Mouse (Mus musculus) limb, embryonic 11.5 days (tissue): ENCODE results near the gene Ppm1j. TPM values are rescaled to one million over a fixed set of nuclear protein-coding genes. Genes with fewer than 3 reads are reported as not detected.
A peak's percentile ranks its signal among the peaks of the same experiment; 100 is the strongest.
"Not testable (repeated sequence)": the region's sequence is repeated elsewhere in the genome, so short reads cannot be mapped to it uniquely, and the experiment has no call there.

ENCODE experiments used
- ATAC-seq: fragments of 200-750 bp; cut with Nextera tagmentation; 2 replicates; pipeline ENCODE4 v1.8.0; 2017; ENCODE audit warnings: low read depth; ENCODE audit not compliant: insufficient number of reproducible peaks, low FRiP score, low TSS enrichment
- DNase-seq: peaks from one replicate; pipeline ENCODE4 v3.0.0-alpha.2; 2015; ENCODE audit warnings: low spot score
- H3K27ac ChIP-seq: fragments of 300-500 bp; sonication (generic); replicated peaks from 2 replicates; pipeline ENCODE4 v1.5.1; 2014; ENCODE audit warnings: low read depth, mild to moderate bottlenecking, low read length
- H3K27me3 ChIP-seq: fragments of 300-500 bp; sonication (generic); 2 replicates; pipeline ENCODE4 v1.6.1; 2014; ENCODE audit warnings: mild to moderate bottlenecking, low read length, mixed read lengths; ENCODE audit not compliant: control insufficient read depth, insufficient read depth
- H3K36me3 ChIP-seq: fragments of 300-500 bp; sonication (generic); 2 replicates; pipeline ENCODE4 v1.6.1; 2014; ENCODE audit warnings: mild to moderate bottlenecking, low read length, moderate library complexity, mixed read lengths; ENCODE audit not compliant: control insufficient read depth, insufficient read depth
- H3K4me1 ChIP-seq: fragments of 300-500 bp; sonication (generic); 2 replicates; pipeline ENCODE4 v1.6.1; 2014; ENCODE audit warnings: low read length, mixed read lengths; ENCODE audit not compliant: control insufficient read depth, insufficient read depth
- H3K4me2 ChIP-seq: fragments of 300-500 bp; sonication (generic); 2 replicates; pipeline ENCODE4 v1.6.1; 2014; ENCODE audit warnings: low read depth, mild to moderate bottlenecking, moderate library complexity; ENCODE audit not compliant: severe bottlenecking
- H3K4me3 ChIP-seq: fragments of 300-500 bp; sonication (generic); 2 replicates; pipeline ENCODE4 v1.5.1; 2014; ENCODE audit warnings: low read depth, low read length
- H3K9ac ChIP-seq: fragments of 300-500 bp; sonication (generic); 2 replicates; pipeline ENCODE4 v1.6.1; 2014; ENCODE audit warnings: mild to moderate bottlenecking, low read length
- H3K9me3 ChIP-seq: fragments of 300-500 bp; sonication (generic); 2 replicates; pipeline ENCODE4 v1.6.1; 2016; ENCODE audit warnings: low read length; ENCODE audit not compliant: control insufficient read depth
- WGBS: fragments of 180-500 bp; shearing (Covaris S2); extraction: QIAGEN DNeasy Blood & Tissue Kit; methylation state at CpG from one replicate; pipeline ENCODE4 v1.1.7; 2014; 5-methylcytosine and 5-hydroxymethylcytosine counted together
- polyA plus RNA-seq: library from polyadenylated mRNA; unstranded; fragments of >200 nt; fragmentation: Nextera tagmentation; extraction: Ambion mirVana; gene quantifications from 2 replicates; pipeline ENCODE4 v1.2.1, GENCODE M21; 2014

Gene Ppm1j
- polyA plus RNA-seq, 1 experiment from 2014 or later, result 1.8 TPM

GRCm38 (mm10) chr3:104758869-104759268 lies 22.0 kb upstream of the Ppm1j start:
- H3K36me3 ChIP-seq, result no peaks in the 10 kb centered on the region
- WGBS, result 10% methylated on average over 5 of the region's 5 CpGs
- ATAC-seq, result 0 out of 2 replicates have a peak, but pooled peaks have one; percentile 15
- no peaks in the 10 kb centered on the region for H3K9me3 ChIP-seq
- H3K27me3 ChIP-seq, result no peaks in the 10 kb centered on the region
- no peaks in the 10 kb centered on the region for H3K4me1 ChIP-seq
- H3K9ac ChIP-seq, result peak overlapping the region; percentile 59; the same call in 1 of the 2 replicates
- H3K4me3 ChIP-seq, result peak overlapping the region; percentile 26
- DNase-seq, result no peak
- H3K4me2 ChIP-seq, result peak overlapping the region; percentile 47
- H3K27ac ChIP-seq, result no peak overlapping the region

GRCm38 (mm10) chr3:104762103-104762863 lies 18.6 kb upstream of the Ppm1j start:
- not testable (repeated sequence) for H3K4me3 ChIP-seq, H3K4me2 ChIP-seq

DNA sequence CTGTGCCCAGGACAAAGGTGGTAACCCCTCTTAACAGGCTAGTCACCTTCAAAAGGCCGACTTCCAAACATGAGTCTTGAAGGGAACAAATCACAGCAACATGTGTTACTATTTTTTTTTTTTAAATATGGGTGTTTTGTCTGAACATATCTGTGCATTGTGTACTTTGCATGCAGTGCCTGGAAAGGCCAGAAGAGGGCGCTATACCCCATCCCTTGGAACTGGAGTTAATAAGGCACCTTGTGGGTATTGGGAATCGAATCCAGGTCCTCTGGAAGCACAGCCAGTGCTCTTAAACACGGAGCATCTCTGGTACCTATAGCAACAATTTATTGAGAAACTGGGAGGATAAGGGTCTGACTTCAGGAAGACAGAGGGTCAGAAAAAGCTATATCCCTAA lies 15.8 kb upstream of the Ppm1j start:
- Histone ChIP-seq H3K9me3 (no peaks in the 10 kb centered on the region), H3K4me3 (no peak overlapping the region), H3K4me2 (no peak overlapping the region), H3K4me1 (peaks cover 2% of the 10 kb centered on the region; the same call in 1 of the 2 replicates), H3K9ac (no peak overlapping the region), H3K27ac (no peak overlapping the region), H3K36me3 (no peaks in the 10 kb centered on the region), H3K27me3 (no peaks in the 10 kb centered on the region)
- ATAC-seq (no peak), DNase-seq (peak; percentile 68)
- WGBS, result 28% methylated on average over 4 of the region's 4 CpGs

More at GRCm38 (mm10) chr3:104762103-104762863, 18.6 kb upstream of the Ppm1j start:
- H3K27me3 ChIP-seq, H3K4me1 ChIP-seq, H3K9ac ChIP-seq, H3K36me3 ChIP-seq, H3K9me3 ChIP-seq, DNase-seq, ATAC-seq, H3K27ac ChIP-seq: not testable (repeated sequence)
- WGBS, result 25% methylated on average over 19 of the region's 20 CpGs

DNA sequence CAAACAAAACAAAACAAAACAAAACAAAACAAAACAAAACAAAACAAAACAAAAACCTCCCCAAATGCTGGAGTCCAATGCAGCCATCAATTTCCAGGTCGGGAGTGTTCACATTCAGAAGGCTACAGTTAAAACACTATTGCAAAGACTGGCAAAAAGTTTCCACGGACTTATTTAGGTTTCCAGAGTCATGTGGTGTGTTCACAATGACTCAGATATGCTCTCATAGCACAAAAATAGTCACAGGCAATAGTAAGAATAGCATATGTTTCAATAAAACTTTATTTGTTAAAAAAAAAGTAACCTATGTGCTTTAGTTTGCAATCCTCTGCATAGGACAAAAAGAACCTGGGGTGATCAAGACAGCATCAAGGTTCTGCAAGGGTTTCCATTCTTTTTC lies 13.7 kb upstream of the Ppm1j start:
- peaks cover 16% of the 10 kb centered on the region for H3K4me1 ChIP-seq
- H3K9me3 ChIP-seq, result no peaks in the 10 kb centered on the region
- DNase-seq, result no peak
- H3K4me3 ChIP-seq, result no peak overlapping the region
- no peak overlapping the region for H3K27ac ChIP-seq
- ATAC-seq, result no peak
- H3K9ac ChIP-seq, result no peak overlapping the region
- H3K27me3 ChIP-seq, result no peaks in the 10 kb centered on the region
- no peaks in the 10 kb centered on the region for H3K36me3 ChIP-seq
- 67% methylated on average over 2 of the region's 2 CpGs for WGBS
- H3K4me2 ChIP-seq, result no peak overlapping the region

DNA sequence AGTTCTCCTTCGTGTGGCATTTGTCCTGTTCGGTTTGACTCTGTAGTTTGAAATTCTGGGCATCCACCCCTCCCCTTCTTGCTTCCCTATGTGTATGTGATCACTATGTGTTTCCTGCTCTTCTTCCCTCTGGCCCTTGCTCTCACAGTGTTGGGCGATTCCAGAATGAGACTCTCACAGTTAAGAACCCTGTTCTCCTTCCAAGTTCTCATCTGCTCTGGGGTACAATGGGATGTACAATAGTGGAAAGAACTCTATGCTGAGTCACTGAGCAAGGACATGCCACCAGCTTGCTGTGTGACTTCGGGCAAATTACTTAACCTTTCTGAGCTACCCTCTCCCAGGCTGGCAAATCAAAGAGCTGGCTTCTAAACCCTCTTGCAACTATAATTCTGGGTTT lies 13.1 kb upstream of the Ppm1j start:
- H3K36me3 ChIP-seq, result no peaks in the 10 kb centered on the region
- no peak overlapping the region for H3K9ac ChIP-seq
- DNase-seq (no peak), ATAC-seq (no peak)
- no peak overlapping the region for H3K27ac ChIP-seq
- H3K27me3 ChIP-seq, result no peaks in the 10 kb centered on the region
- WGBS, result 76% methylated on average over 4 of the region's 4 CpGs
- H3K4me1 ChIP-seq, result peaks cover 16% of the 10 kb centered on the region
- no peaks in the 10 kb centered on the region for H3K9me3 ChIP-seq
- H3K4me3 ChIP-seq, result no peak overlapping the region
- no peak overlapping the region for H3K4me2 ChIP-seq

DNA sequence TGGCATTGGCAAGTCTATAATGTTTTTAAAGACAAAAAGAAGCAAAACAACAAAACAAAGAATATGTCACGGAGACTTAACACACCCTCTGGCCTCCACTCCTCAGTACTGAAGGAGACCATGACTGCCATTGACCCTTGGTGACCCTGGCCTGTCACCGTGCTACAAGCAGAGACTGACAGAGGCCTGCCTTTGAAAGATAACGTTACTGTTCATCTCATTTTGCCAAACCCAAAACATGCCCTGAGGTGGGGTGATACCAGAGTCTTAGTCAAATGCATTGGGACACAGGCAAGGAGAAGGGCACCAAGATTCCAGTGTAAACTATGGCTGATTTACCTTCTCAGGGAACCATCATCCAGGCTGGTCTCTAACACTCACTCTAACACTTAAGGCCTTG lies 11.7 kb upstream of the Ppm1j start:
- H3K27ac ChIP-seq, result no peak overlapping the region
- H3K4me1 ChIP-seq, result peaks cover 20% of the 10 kb centered on the region
- DNase-seq (no peak), ATAC-seq (no peak)
- no peak overlapping the region for H3K4me3 ChIP-seq
- no peaks in the 10 kb centered on the region for H3K27me3 ChIP-seq
- no peaks in the 10 kb centered on the region for H3K9me3 ChIP-seq
- WGBS, result 65% methylated on average over 3 of the region's 3 CpGs
- H3K9ac ChIP-seq, result no peak overlapping the region
- H3K4me2 ChIP-seq, result no peak overlapping the region
- H3K36me3 ChIP-seq, result no peaks in the 10 kb centered on the region

GRCm38 (mm10) chr3:104770035-104770434 lies 10.8 kb upstream of the Ppm1j start:
- ATAC-seq (no peak), DNase-seq (peak; percentile 65)
- H3K9me3 ChIP-seq, result no peaks in the 10 kb centered on the region
- H3K4me2 ChIP-seq, result no peak overlapping the region
- H3K4me1 ChIP-seq, result peaks cover 20% of the 10 kb centered on the region
- H3K4me3 ChIP-seq, result no peak overlapping the region
- no peak overlapping the region for H3K9ac ChIP-seq
- H3K36me3 ChIP-seq, result no peaks in the 10 kb centered on the region
- 61% methylated on average over 10 of the region's 10 CpGs for WGBS
- H3K27ac ChIP-seq, result peak overlapping the region; percentile 66; the same call in 1 of the 2 replicates
- no peaks in the 10 kb centered on the region for H3K27me3 ChIP-seq

DNA sequence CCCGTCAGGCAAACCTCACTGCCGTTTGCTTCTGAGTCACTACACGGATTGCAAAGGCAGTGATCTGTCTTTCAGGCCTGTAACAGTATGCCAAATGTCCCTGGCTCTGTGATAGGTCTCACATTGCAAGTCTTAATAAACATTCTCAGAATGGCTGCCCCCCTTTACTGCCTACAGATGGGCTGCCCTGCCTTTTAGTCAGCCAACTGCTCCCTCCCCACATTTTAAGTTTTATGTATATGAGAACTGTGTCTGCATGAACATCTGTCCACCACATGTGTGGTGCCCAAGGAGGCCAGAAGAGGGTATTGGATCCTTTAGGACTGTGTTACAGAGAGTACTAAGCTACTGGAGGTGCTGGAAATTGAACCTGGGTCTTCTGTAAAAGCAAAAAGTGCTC lies 9.9 kb upstream of the Ppm1j start:
- H3K9me3 ChIP-seq, result no peaks in the 10 kb centered on the region

More for the DNA sequence above, 9.9 kb upstream of the Ppm1j start:
- H3K27ac ChIP-seq, result peak overlapping the region; percentile 66; the same call in 1 of the 2 replicates
- H3K4me3 ChIP-seq, result no peak overlapping the region
- peaks cover 20% of the 10 kb centered on the region for H3K4me1 ChIP-seq
- peak; percentile 68 for DNase-seq
- H3K36me3 ChIP-seq, result no peaks in the 10 kb centered on the region
- H3K9ac ChIP-seq, result no peak overlapping the region
- H3K4me2 ChIP-seq, result no peak overlapping the region
- ATAC-seq, result peak; percentile 67
- H3K27me3 ChIP-seq, result no peaks in the 10 kb centered on the region
- 25% methylated on average over 3 of the region's 3 CpGs for WGBS
